Mouse (Mus musculus) layer of hippocampus, adult 9-11 months (tissue): Measurements from ENCODE around the gene Adgrv1.
A peak's percentile ranks its signal among the peaks of the same experiment; 100 is the strongest.

Source experiments
- DNase-seq: peaks from one replicate; pipeline ENCODE4 v3.0.0; 2022

Adgrv1 gene

DNA sequence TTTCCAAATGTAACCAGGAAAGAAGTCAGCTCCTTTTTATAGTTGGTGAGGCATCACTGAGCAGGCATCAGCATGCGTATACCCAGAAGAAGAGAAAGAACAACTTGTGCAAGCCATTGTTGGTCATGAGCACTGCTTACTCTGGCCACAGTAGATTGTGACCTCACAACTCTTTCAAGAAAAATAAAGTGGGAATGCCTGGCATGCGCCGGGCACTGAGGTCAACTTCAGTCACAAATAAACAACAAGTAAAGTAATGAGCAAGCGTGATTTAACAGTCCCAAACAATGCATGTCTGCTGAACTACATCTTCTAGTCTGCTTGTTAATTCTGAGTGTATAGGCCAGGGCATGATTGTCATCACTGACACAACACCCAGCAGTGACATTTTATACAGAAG is 499.6 kb downstream of the Adgrv1 start:
- DNase-seq = no peak

DNA sequence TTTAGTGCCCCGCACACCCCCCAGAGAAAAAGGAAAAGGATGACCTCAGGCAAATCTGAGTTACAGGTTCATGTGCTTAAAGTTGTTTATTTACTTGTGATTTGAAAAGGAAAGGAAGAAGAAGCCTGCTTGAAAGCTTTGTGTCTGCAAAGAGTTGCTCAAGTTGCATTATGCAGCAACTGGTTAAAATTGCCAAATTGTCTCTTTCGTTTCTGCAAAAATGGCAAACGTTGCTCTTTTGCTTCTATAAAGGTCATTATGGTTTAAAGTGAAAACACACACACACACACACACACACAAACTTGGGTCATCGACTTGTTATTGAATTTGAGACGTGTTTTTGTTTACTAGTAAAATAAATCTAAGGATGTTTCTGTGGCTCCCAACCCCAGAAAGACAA is 500.3 kb downstream of the Adgrv1 start:
- no peak for DNase-seq

DNA sequence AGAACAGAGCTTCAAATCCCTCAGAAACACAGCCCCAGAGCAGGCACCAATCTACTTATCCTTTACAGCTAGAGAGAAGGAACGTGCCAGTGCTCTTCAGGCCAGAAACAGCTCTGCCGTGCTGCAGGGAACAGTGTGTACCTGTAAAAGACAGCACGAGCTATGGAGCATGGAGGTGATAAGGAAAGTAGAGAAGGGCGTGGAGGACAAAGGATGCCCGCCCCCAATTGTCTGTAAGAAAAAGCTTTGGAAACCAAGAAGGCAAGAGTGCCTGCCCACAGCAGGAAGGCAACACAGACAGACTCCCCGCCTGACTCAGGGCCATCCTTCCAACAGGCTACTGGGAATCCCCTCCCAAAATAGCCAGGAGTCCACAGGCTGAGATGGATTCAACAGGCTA is 501.1 kb downstream of the Adgrv1 start:
- no peak for DNase-seq

DNA sequence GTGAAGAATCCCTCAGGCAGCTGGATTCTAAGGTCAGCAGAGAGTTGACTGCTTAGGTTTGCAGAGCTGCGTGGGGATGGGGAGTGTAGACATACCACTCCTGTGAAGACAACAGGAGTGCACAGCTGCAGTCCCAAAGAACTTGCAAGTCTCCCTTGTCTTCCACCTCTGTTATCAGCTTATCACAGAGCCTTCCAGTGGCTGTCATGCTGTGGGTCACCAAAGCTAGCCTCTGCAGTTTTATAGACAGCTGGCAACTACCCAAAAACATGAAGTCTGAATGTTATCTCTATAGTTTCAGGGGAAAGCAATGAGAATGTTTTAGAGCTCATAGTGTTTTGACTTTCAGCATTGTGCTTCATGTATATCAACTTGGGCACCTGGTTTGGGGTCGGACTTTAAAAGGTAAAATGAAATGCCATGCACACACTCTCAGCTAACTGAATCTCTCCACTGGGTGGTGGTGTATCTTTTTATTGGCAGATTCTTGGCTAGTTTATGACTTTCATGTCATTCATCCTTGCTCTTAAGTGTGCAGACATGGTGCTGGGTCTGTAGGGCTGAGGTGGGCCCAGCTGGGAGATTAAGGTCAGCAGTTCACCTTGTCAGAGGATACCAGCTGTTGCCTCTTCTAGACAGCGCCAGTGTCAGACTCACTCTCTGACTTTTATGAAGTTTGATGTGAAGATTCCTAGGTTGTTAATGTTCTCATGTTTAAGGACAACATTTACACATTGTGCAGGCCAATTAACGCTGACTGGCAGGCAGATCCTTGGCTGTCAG is 502.0 kb downstream of the Adgrv1 start:
- DNase-seq = no peak

DNA sequence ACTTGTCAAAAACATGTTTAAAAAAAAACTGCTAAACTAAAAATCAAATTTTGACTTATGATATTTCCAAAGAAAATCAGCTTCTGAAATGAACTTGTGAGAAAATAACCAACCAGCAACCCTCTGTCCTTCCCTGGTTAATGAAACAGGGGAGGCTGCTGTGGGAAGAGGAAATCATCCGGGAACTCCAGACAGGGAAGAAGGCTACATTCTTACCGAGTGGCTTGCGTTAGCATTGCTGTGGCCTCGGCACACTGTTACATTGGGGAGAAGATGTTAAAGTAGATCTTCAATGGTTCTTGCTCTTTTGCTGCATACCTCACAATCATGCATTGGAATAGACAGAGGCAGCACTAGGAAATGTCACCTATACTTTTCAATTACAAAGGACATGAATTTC is 507.1 kb downstream of the Adgrv1 start:
- no peak for DNase-seq

DNA sequence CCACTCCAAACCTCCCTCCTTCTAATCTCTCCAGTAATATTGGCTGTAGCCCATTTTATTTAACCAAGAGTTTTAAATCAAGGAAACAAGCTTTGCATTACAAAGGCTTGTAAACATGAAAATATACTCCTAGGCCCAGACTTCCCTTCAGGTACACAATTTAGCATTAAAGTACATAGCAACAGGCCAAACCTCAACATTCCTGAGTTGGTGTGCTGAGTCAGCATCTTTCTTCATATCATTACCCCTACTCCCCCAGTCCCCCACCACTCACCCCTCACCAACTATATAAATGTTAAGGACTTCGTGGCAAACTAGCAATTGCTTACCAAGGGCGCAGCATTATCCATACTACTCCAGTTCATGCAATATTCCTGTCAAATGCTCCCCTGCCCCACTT is 510.7 kb downstream of the Adgrv1 start:
- DNase-seq = no peak

DNA sequence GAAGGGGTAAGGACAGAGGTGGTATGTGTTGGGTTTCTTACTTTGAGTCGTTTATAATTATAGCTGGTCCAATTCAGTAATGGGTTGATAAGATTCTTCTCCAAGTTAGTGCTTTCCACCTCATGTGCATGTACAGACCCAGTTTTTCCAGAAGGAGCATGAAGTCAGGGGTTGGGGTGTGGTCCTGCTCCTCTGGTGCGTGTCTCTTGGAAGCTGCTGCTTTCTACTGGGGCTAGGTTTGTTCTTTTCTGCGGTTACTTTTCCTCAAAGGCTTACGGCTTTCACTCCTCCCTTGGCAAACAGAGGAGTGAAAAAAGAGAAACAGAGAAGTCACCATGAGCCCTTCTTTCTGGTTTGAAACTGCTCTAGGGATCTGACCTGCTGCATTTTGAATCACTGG is 522.5 kb downstream of the Adgrv1 start:
- DNase-seq = no peak

DNA sequence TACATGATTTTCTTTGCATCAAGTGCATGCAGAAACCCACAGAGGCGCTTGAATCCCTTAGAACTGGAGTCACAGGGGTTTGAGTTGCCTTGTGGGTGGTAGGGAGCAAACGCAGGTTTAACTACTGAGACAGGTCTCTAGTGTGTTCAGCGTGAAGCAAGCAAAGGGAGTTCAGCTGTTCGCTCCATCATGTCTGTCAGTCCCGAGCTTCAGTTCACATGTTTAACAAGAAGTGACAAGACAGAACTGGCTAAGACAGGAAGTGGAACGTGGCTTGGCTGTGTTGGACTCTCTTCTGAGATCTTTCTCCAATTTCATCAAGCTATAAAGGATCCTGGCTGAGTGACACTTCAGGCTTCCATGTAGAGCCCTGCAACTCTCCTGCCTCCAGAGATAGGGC is 523.3 kb downstream of the Adgrv1 start:
- no peak for DNase-seq

DNA sequence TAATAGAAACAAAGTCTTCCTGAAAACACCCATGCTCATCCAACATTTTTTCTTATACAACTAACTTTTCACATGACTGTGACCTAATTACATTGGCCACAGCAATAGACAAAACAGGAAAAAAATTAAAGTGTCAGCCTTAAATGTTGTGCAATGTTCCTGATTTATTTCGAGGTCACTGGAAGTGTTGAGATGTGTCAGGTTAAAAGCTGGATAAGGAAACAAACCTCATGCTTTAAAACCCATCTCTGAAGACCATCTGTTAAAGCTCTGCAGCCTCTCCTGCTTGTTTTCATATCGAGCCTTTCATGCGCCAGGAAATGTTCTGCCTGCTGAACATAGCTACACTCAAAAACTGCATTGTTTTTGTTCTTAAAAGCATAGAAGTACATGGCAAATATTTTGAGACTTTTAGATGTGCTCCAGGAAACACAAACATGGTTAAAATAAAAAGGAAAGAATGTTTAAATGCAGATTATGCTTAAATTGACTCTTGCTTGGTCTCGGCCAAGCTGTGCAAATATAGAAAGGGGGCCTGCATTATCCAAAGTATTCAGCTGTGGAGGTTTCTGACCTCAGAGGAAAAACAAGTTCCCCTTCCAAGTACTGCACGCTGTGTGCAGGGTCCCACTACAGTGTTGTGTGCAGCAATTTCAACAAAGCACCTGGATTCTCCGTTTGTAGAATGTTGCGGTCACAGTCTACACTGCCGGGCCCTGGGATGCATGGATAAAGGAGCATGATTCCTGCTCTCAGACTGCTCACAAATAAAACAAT is 524.2 kb downstream of the Adgrv1 start:
- peak; percentile 44 for DNase-seq

DNA sequence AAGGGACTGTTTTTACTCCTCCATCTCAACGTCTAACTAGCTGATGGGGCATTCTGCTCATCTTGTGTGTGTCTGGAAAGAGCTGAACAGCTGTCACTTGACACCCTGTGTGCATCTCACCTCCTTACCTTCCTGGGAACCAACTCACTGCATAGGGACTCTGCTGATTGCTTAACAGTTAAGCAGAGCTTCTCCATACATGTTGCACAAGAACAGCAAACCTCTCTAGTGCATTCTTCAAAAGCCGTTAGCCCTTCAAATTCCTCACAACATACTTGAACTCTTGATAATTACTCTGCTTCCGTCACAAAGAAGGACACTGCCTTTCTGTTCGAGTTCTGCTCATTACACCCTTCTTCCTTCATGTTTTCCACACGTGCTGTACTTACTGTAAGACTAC is 525.5 kb downstream of the Adgrv1 start:
- DNase-seq = no peak

DNA sequence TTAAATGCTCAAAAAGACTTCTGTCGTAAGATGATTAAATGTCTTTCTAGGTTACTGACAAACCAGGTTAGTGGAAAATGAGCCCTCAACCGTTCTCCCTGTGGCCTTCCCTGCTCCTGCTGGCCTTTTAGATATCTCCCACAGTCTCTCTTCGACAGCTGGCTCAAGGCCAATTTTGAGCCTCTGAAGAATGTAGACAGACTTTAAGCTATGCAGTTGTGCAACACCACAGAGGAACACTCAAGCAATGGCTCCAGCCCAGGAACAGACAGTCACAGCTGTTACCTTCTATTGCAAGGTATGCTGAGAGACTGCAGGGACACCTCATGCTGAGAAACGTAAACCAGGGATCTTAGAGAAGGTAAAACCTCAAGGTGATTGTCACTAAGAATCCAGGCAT is 529.2 kb downstream of the Adgrv1 start:
- no peak for DNase-seq

DNA sequence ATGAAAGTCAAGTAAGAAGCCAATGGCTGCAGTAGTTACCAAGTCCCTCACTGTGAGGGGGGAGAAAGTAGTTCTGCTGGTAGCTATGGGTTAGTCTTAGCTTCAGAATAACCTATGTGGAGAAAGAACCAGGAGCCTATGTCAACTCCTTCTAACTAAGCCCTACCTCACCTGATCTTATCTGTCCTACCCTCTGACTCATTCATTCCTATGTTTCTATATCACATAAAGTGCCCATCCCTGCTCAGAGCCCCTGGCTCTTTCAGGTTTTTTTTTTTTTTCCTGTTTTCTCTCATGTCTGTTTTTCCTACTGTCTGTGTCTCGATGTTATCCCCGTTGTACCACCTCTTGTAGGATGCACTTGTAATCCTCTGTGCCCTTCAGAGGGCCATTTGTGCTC is 536.5 kb downstream of the Adgrv1 start:
- no peak for DNase-seq

DNA sequence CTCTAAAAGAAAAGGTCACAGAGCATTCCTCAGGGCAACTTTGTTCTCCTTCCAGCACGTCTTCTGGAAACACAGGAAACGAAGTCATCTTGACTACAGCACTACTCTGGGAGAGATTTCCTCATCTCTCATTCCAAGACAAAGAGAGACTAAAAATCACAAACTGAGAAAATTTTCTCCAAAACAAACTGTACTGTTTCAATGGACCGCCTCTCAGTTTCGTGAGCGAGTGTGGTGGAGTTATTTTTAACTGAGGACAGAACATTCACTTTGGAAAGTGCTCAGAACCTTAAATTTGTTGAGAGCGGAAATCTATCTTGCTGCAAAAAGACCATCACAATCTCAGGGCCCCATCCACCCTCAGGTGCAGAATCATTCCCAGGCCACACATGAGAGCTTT is 538.4 kb downstream of the Adgrv1 start:
- no peak for DNase-seq

DNA sequence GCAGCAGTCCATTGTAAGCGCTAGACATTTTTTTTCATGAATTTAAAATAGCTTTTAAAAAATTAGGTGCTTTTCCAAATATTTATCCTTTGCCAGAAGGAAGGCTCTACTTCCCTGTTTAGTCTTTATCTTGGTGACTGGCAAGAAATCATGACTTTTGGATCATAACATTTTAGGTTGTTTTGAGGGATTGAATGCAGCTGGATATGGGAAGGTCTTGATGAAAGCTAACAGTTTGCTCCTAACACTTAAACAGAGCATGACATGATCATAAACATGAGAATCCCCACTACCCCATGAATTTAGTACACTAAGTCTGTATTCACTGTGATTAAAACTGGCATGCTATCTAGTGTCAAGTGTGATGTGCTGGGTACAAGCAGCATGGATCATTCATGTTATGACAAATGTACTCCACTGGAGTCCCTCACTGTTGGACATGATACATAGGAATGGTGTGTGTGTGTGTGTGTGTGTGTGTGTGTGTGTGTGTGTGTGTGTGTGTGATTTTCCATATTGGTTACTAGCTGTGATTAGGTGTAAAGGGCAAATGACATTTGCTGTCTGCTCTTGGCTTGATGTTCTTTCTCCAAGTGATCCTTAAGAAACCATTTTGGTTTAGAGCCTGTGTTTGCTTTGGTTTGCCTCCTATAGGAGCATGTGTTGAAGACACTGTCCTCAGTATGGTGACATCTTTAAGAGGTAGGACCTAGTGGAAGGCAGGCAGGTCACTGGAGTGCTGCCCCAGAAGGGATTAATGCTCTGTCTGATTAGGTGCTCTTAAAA is 542.7 kb downstream of the Adgrv1 start:
- no peak for DNase-seq

DNA sequence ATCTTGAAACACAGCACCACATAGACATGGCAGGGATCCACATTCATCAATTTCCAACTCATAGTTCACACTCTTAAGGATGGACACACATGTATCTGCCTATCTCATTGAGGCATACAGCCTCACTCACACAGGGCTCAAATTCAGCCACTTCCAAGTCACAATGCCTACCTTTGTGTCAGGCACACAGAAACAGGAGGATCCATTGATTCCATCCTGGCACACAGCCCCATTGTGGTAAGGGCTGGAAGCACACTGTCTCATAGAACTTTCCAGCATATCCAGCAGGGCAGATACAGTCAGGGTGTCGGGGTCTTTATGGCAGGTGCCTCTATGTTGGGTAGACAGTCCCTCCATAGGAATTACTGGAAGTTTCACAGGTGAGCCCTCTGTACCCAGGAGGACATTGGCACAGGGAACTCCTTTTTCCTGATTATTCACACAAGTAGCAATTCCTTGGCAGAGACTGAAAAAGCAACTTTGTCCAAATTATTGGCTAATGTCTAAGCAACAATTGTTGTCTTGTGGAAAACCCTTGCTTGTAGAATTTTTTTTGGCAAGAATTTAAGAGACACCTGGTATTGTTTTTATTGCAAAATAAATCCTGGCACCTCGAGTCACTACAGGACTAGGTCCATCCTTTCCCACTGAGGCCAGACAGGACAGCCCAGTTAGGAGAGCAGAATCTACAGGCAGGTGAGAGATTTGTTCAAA is 545.8 kb downstream of the Adgrv1 start:
- DNase-seq = peak; percentile 67

DNA sequence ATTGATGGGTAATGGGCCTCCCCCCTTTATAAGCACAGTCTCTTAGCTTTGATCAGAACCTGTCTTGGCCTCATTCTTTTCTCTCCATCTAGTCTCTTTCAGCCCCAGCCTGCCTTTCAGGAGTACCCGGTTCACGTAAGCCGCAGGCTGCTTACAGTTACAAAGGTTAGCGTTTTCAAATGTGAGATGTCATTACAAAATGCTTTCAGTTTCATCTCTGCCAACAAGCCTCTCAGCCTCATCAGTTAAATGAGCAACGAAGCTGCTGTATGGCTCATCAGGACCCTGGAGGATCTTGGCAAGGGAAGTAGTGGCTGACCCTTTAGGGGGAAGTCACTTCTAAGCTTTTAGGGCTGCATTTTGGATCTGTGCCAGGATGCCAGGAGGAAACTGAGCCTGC is 560.7 kb downstream of the Adgrv1 start:
- DNase-seq = no peak

DNA sequence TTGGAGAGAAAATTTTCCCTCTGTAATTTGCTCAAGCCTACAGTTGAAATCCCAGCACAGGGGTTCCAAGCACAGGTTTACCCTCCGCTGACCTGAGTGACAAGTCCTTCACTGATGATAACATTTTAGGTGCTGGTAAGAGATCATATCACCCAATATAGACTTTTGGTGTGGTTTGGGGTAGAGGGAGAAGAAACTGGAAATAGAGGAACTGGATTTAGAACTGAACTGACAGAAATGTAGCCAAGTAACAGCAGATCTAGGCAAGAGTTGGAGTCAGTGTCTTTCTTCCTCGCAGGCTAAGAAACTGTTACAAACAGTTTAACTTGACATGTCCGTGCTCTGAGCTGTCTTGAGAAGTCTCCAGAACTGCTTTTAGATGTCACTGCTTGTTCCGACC is 581.5 kb downstream of the Adgrv1 start:
- no peak for DNase-seq

DNA sequence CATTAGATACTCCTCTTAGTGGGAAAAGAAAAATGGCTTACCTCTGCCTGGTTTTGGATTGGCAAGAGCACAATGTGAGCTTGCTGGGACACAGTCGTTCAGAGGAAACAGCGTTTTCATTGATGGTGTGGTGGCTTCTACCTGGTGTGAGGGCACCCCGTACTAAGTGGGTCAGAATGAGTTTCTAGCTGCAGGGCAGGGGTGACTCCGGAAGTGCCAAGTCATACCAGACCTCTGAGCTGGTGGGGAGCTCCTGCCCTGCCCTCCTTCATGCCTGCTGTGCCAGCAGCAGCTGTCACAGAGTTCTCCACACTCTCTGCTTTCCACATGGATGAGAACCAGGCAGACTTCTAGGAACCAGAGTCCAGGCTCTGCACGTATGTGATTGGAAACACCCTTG is 582.0 kb downstream of the Adgrv1 start:
- DNase-seq = peak; percentile 3

DNA sequence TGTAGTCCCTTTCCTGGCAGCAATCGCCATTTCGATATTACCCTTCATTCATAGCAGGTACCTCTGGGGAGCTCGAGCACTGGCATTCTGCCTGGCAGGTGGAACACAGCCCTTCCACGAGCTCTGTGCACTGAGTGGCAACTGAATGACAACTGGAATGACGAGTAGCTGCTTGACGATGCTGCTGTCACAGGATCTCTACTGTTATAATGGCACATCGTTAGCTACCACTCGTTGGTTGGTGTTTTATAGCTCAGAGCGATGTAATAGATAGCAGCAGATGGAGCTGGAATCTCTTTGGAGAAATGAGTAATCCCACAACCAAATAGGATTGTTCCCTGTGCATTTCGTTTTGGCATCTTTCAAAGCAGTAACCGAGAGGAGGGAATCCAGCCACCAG is 587.6 kb downstream of the Adgrv1 start:
- DNase-seq = peak; percentile 22
